Mouse (Mus musculus) hindbrain, embryonic 10.5 days (tissue): ENCODE measurements around the gene Fscn3. TPM values are rescaled to one million over a fixed set of nuclear protein-coding genes. Genes with fewer than 3 reads are reported as not detected.

Source experiments
- DNase-seq: peaks from one replicate; pipeline ENCODE4 v3.0.0-alpha.2; 2017; ENCODE audit warnings: low spot score
- H3K27ac ChIP-seq: fragments of 300-500 bp; sonication (generic); 2 replicates; pipeline ENCODE4 v1.5.1; 2016; ENCODE audit warnings: mild to moderate bottlenecking, moderate library complexity
- H3K27me3 ChIP-seq: fragments of 300-500 bp; sonication (generic); 2 replicates; pipeline ENCODE4 v1.6.1; 2016; ENCODE audit warnings: mild to moderate bottlenecking; ENCODE audit not compliant: poor library complexity, insufficient read depth, severe bottlenecking
- H3K36me3 ChIP-seq: fragments of 300-500 bp; sonication (generic); 2 replicates; pipeline ENCODE4 v1.6.1; 2016; ENCODE audit warnings: mild to moderate bottlenecking, moderate library complexity
- H3K4me1 ChIP-seq: fragments of 300-500 bp; sonication (generic); replicated peaks from 2 replicates; pipeline ENCODE4 v1.6.1; 2016; ENCODE audit warnings: mild to moderate bottlenecking
- H3K4me3 ChIP-seq: fragments of 300-500 bp; sonication (generic); 2 replicates; pipeline ENCODE4 v1.5.1; 2016; ENCODE audit warnings: mild to moderate bottlenecking, moderate library complexity
- H3K9me3 ChIP-seq: fragments of 300-500 bp; sonication (generic); 2 replicates; pipeline ENCODE4 v1.6.1; 2016; ENCODE audit warnings: mild to moderate bottlenecking, moderate library complexity
- WGBS: fragments of 180-500 bp; shearing (Covaris S2); methylation state at CpG from one replicate; pipeline ENCODE4 v1.1.7; 2016; 5-methylcytosine and 5-hydroxymethylcytosine counted together
- polyA plus RNA-seq: library from polyadenylated mRNA; unstranded; fragments of >200 nt; fragmentation: Nextera tagmentation; extraction: Ambion mirVana; gene quantifications from 2 replicates; pipeline ENCODE4 v1.2.1, GENCODE M21; 2016

Fscn3 gene
- polyA plus RNA-seq, 1 experiment from 2014 or later, result not detected

- H3K27ac ChIP-seq, result peak overlapping the region; percentile 89
- H3K4me1 ChIP-seq, result peaks cover 39% of the 10 kb centered on the region
- peak; percentile 99 for DNase-seq
- no peaks in the 10 kb centered on the region for H3K27me3 ChIP-seq
- no peaks in the 10 kb centered on the region for H3K9me3 ChIP-seq
- H3K36me3 ChIP-seq, result peaks cover 10% of the 10 kb centered on the region; the same call in 1 of the 2 replicates
- WGBS, result under 1% methylated on average over 68 of the region's 68 CpGs
- H3K4me3 ChIP-seq, result peak overlapping the region; percentile 93
Measured at GRCm38 (mm10) chr6:28479865-28480751, 52.5 kb downstream of the Fscn3 start.

- peak overlapping the region; percentile 93 for H3K4me3 ChIP-seq
- peaks cover 10% of the 10 kb centered on the region; the same call in 1 of the 2 replicates for H3K36me3 ChIP-seq
- H3K9me3 ChIP-seq, result no peaks in the 10 kb centered on the region
- peak overlapping the region; percentile 89 for H3K27ac ChIP-seq
- H3K4me1 ChIP-seq, result peaks cover 39% of the 10 kb centered on the region
- DNase-seq, result no peak
- H3K27me3 ChIP-seq, result no peaks in the 10 kb centered on the region
- WGBS, result 8% methylated on average over 21 of the region's 21 CpGs
Measured at GRCm38 (mm10) chr6:28480752-28481492, 53.3 kb downstream of the Fscn3 start.

GRCm38 (mm10) chr6:28482711-28483315 is 55.2 kb downstream of the Fscn3 start:
- H3K9me3 ChIP-seq, result no peaks in the 10 kb centered on the region
- no peak for DNase-seq
- no peak overlapping the region for H3K4me3 ChIP-seq
- 85% methylated on average over 4 of the region's 4 CpGs for WGBS
- H3K36me3 ChIP-seq, result peaks cover 13% of the 10 kb centered on the region; the same call in 1 of the 2 replicates
- H3K27ac ChIP-seq, result no peak overlapping the region
- H3K27me3 ChIP-seq, result no peaks in the 10 kb centered on the region
- H3K4me1 ChIP-seq, result peaks cover 39% of the 10 kb centered on the region

- WGBS, result 91% methylated on average over 2 of the region's 2 CpGs
- H3K4me3 ChIP-seq, result no peak overlapping the region
- no peak overlapping the region for H3K27ac ChIP-seq
- H3K36me3 ChIP-seq, result peaks cover 36% of the 10 kb centered on the region
- H3K4me1 ChIP-seq, result peaks cover 26% of the 10 kb centered on the region
- no peak for DNase-seq
- H3K9me3 ChIP-seq, result no peaks in the 10 kb centered on the region
- no peaks in the 10 kb centered on the region for H3K27me3 ChIP-seq
Measured at GRCm38 (mm10) chr6:28486008-28486407, 58.4 kb downstream of the Fscn3 start.

GRCm38 (mm10) chr6:28486471-28486870 is 58.9 kb downstream of the Fscn3 start:
- no peaks in the 10 kb centered on the region for H3K9me3 ChIP-seq
- DNase-seq, result no peak
- H3K36me3 ChIP-seq, result peaks cover 40% of the 10 kb centered on the region
- H3K27ac ChIP-seq, result no peak overlapping the region
- peaks cover 21% of the 10 kb centered on the region for H3K4me1 ChIP-seq
- no peaks in the 10 kb centered on the region for H3K27me3 ChIP-seq
- no peak overlapping the region for H3K4me3 ChIP-seq
- 81% methylated on average over 2 of the region's 2 CpGs for WGBS

- DNase-seq, result no peak
- 91% methylated on average over 7 of the region's 7 CpGs for WGBS
- peaks cover 17% of the 10 kb centered on the region for H3K4me1 ChIP-seq
- peaks cover 41% of the 10 kb centered on the region for H3K36me3 ChIP-seq
- H3K4me3 ChIP-seq, result no peak overlapping the region
- H3K9me3 ChIP-seq, result no peaks in the 10 kb centered on the region
- H3K27me3 ChIP-seq, result no peaks in the 10 kb centered on the region
- H3K27ac ChIP-seq, result no peak overlapping the region
Measured at GRCm38 (mm10) chr6:28486905-28487304, 59.3 kb downstream of the Fscn3 start.

Other genes starting within 250 kb of the Fscn3 start
- gene Zfp800, start 29.8 kb upstream of the Fscn3 start, polyA plus RNA-seq, result 17.5 and 20.7 TPM in 2 replicates
- gene Arf5, start 4.2 kb upstream of the Fscn3 start, polyA plus RNA-seq, result 302 and 343 TPM in 2 replicates
- 11.9 and 13.0 TPM in 2 replicates for gene Gcc1, start 601 bp downstream of the Fscn3 start, polyA plus RNA-seq
- not detected in 2 replicates for gene Pax4, start 21.6 kb downstream of the Fscn3 start, polyA plus RNA-seq
- gene Snd1, start 47.4 kb downstream of the Fscn3 start, polyA plus RNA-seq, result 112 and 117 TPM in 2 replicates